Mouse (Mus musculus): Measurements from ENCODE around the gene Hyal1. TPM values are rescaled to one million over a fixed set of nuclear protein-coding genes. Genes with fewer than 3 reads are reported as not detected.

Gene Hyal1
- total and polyA plus RNA-seq, 3 experiments = 0.40 to 0.59 TPM; not detected in 1

DNA sequence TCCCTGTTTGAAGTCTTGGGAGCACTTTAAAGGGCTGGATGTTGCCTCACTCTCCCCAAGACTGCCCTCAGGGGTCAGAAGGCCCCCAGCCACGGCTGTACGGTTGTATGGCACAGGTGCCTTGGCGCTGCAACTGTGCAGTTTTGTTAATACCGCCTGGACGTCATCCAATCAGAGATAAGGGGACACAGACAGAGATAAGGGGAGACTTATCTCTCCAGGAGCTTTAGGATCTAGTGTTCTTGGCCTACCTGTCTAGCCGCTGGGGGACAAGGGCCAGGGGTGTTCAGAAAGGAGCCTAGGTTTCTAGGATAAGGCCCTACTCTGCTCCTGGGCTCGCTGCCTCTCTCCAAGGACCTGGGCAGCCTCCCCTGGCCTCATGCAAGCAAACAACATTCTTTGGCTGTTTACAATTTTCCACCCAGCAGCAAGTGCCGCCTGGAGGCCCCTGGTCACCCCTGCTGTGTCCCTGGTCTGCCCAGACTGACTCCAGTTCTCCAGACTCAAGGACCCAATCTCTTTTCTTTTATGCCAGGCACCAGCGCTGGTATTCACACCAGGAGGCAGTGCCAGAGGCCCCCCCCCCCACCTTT lies 31.0 kb downstream of the Hyal1 start:
- H3K79me2 ChIP-seq (replicated peaks; ENCODE audit: control insufficient read depth, extremely low read depth, insufficient read depth, poor library complexity, severe bottlenecking) = no peaks in the 10 kb centered on the region
- H3K4me3 ChIP-seq (replicated peaks in 1 of 3; ENCODE audit: low read depth in 2 of 3, low read length in 2 of 3, poor library complexity in 1 of 3) = no peak overlapping the region
- no peak overlapping the region for H3K27ac ChIP-seq (ENCODE audit: insufficient read depth, low read depth)
- H3K9me3 ChIP-seq (replicated peaks; ENCODE audit: low read length) = no peaks in the 10 kb centered on the region
- no peak overlapping the region for H3K9ac ChIP-seq (ENCODE audit: insufficient read depth, low read depth)
- H3K27me3 ChIP-seq (replicated peaks) = no peaks in the 10 kb centered on the region
- peaks cover 46 to 82% of the 10 kb centered on the region in 2 experiments for H3K4me1 ChIP-seq (ENCODE audit: control insufficient read depth in 1 of 2, insufficient read depth in 2 of 2)
- dilution Hi-C loops (cut with MboI; ENCODE audit: extremely low pct_ligation_motif_present, extremely low pct_unique_long_range_greater_than_20kb, low sequenced_read_pairs) (no loop called here), in situ Hi-C loops (cut with MboI; ENCODE audit: low pct_ligation_motif_present, low pct_unique_long_range_greater_than_20kb, low sequenced_read_pairs) (loop anchor here (5.0 kb wide), 1 partner anchor 35 kb away; no protein-coding TSS in a partner anchor)
- TF ChIP-seq TBP (conservative IDR thresholded peaks at IDR 0.05; ENCODE audit: low read depth, low read length) = no peak
- no peak for TF ChIP-seq ETS1 (conservative IDR thresholded peaks at IDR 0.05; ENCODE audit: low read depth, low read length)
- TF ChIP-seq CHD1 (IDR thresholded peaks at IDR 0.05; ENCODE audit: low read depth, low read length) = no peak
- no peak for TF ChIP-seq ZMIZ1 (IDR thresholded peaks at IDR 0.05; ENCODE audit: low read depth, low read length)
- TF ChIP-seq USF2 (conservative IDR thresholded peaks at IDR 0.05; ENCODE audit: low read depth, low read length) = no peak
- no peak for TF ChIP-seq MXI1 (IDR thresholded peaks at IDR 0.05; ENCODE audit: low read depth, low read length)
- TF ChIP-seq CTCF (conservative IDR thresholded peaks at IDR 0.05 in 1 of 2, IDR thresholded peaks at IDR 0.05 in 1 of 2; ENCODE audit: low read depth in 2 of 2, low read length in 2 of 2) = no peak
- no peak for TF ChIP-seq POLR2A (IDR thresholded peaks at IDR 0.05; ENCODE audit: low read depth, low read length)
- no peak for TF ChIP-seq ZKSCAN1 (IDR thresholded peaks at IDR 0.05; ENCODE audit: borderline replicate concordance, low read depth, low read length)
- TF ChIP-seq BHLHE40 (IDR thresholded peaks at IDR 0.05; ENCODE audit: low read depth, low read length) = no peak
- DNase-seq (ENCODE audit: extremely low read depth) = no peak
- H3K4me2 ChIP-seq (ENCODE audit: insufficient read depth, low read depth, poor library complexity, severe bottlenecking) = no peak overlapping the region
- H3K36me3 ChIP-seq (replicated peaks in 1 of 2; ENCODE audit: control insufficient read depth in 1 of 2, insufficient read depth in 1 of 2, low read length in 1 of 2) = no peaks in the 10 kb centered on the region

DNA sequence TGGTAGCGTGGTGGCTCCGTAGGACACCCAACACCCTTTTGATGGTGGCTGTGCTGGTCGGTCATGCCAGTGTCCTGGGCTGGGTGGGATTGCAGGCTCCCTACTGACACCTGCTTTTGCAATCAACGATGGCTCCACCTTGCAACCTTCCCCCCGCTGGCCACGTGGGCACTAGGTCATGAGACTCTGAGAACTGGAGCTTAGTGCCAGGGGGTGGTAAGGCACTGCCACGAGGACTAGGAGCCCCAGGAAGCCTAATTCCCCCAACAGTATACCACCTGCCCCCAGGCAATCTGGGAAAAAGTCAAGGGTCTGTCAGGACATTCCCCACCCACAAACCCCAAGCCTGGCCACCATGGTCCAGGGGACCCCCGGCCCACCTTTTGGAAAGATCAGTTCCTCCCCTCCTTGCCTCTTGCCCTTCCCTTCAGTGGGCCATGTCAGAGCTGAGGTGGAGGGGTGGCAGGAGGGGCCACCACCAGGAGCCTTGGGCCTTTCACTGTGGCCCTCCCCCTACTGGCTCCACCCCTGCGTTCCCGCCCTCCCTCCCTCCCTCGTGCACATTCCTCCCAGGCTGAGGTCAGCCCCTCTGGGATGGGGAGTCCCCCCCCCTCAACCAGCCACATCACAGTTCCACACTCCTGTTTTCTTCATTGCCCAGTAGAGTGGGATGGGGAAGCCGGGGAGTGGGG lies 32.2 kb downstream of the Hyal1 start, which contains the start of gene Sema3b:
Gene Sema3b (minus strand): TSS at position 489 of the 692 bp plus-strand sequence.
- peak within 1 kb of the TSS; percentile 65 for H3K27ac ChIP-seq (ENCODE audit: insufficient read depth, low read depth)
- peak within 1 kb of the TSS; percentile 14 for H3K9ac ChIP-seq (ENCODE audit: insufficient read depth, low read depth)
- H3K4me3 ChIP-seq (replicated peaks in 1 of 3; ENCODE audit: low read depth in 2 of 3, low read length in 2 of 3, poor library complexity in 1 of 3) = peak within 1 kb of the TSS; percentile 24 to 43 (median 33)
- peak within 1 kb of the TSS; percentile 53 for H3K4me2 ChIP-seq (ENCODE audit: insufficient read depth, low read depth, poor library complexity, severe bottlenecking)
- H3K9me3 ChIP-seq (replicated peaks; ENCODE audit: low read length) = no peaks in the 10 kb centered on the region
- no peaks in the 10 kb centered on the region for H3K79me2 ChIP-seq (replicated peaks; ENCODE audit: control insufficient read depth, extremely low read depth, insufficient read depth, poor library complexity, severe bottlenecking)
- no peak for DNase-seq (ENCODE audit: extremely low read depth)
- H3K36me3 ChIP-seq (replicated peaks in 1 of 2; ENCODE audit: control insufficient read depth in 1 of 2, insufficient read depth in 1 of 2, low read length in 1 of 2) = peaks cover 0 to 4% of the 10 kb centered on the region in 2 experiments
- no peaks in the 10 kb centered on the region for H3K27me3 ChIP-seq (replicated peaks)
- TF ChIP-seq USF1 (IDR thresholded peaks at IDR 0.05; ENCODE audit: low read depth, low read length) (peak; percentile 65), ZMIZ1 (IDR thresholded peaks at IDR 0.05; ENCODE audit: low read depth, low read length) (no peak; the same call in 1 of the 2 replicates), NELFE (IDR thresholded peaks at IDR 0.05; ENCODE audit: low read depth, low read length) (no peak), IRF4 (IDR thresholded peaks at IDR 0.05; ENCODE audit: low read depth, low read length) (no peak), GABPA (IDR thresholded peaks at IDR 0.05; ENCODE audit: insufficient replicate concordance, low read depth, low read length) (no peak), JUN (IDR thresholded peaks at IDR 0.05; ENCODE audit: insufficient read depth, low read depth, low read length) (no peak), NRF1 (IDR thresholded peaks at IDR 0.05; ENCODE audit: low read depth, low read length) (no peak), JUND (conservative IDR thresholded peaks at IDR 0.05; ENCODE audit: low read depth, low read length) (no peak), HCFC1 (IDR thresholded peaks at IDR 0.05; ENCODE audit: low read depth, low read length) (no peak), USF2 (conservative IDR thresholded peaks at IDR 0.05; ENCODE audit: low read depth, low read length) (peak; percentile 14; the same call in 1 of the 2 replicates), TCF12 (IDR thresholded peaks at IDR 0.05; ENCODE audit: low read depth, low read length) (no peak; the same call in 1 of the 2 replicates), MAX (IDR thresholded peaks at IDR 0.05; ENCODE audit: low read length) (peak; percentile 72), POLR2A (IDR thresholded peaks at IDR 0.05; ENCODE audit: low read depth, low read length) (0 out of 2 replicates have a peak, but pooled peaks have one; percentile 5), MXI1 (IDR thresholded peaks at IDR 0.05; ENCODE audit: low read depth, low read length) (peak; percentile 45; the same call in 1 of the 2 replicates), ZC3H11A (IDR thresholded peaks at IDR 0.05; ENCODE audit: low read depth, low read length) (no peak)
- peaks cover 36 to 76% of the 10 kb centered on the region in 2 experiments for H3K4me1 ChIP-seq (ENCODE audit: control insufficient read depth in 1 of 2, insufficient read depth in 2 of 2)
- in situ Hi-C loops (cut with MboI; ENCODE audit: low pct_ligation_motif_present, low pct_unique_long_range_greater_than_20kb, low sequenced_read_pairs) = loop anchor here (5.0 kb wide), 1 partner anchor 33 kb away; no protein-coding TSS in a partner anchor
- dilution Hi-C loops (cut with MboI; ENCODE audit: extremely low pct_ligation_motif_present, extremely low pct_unique_long_range_greater_than_20kb, low sequenced_read_pairs) = no loop called here
